Mouse (Mus musculus) adrenal gland, adult 2 months (tissue): ENCODE results near the gene Tpk1. TPM values are rescaled to one million over a fixed set of nuclear protein-coding genes. Genes with fewer than 3 reads are reported as not detected.
A peak's percentile ranks its signal among the peaks of the same experiment; 100 is the strongest.

Experiments used
- DNase-seq: peaks from one replicate; pipeline ENCODE4 v3.0.0; 2021
- polyA plus RNA-seq: library from polyadenylated mRNA; depleted of rRNA; stranded (reverse); fragments of >200 nt; gene quantifications from 2 replicates; pipeline ENCODE4 v1.2.3, GENCODE M21; 2012
- total RNA-seq, 2 experiments: library from RNA; stranded (reverse); gene quantifications; 2 replicates each; pipeline ENCODE4 v1.2.3; 2021

Gene Tpk1
- total and polyA plus RNA-seq, 3 experiments = 2.3 to 23.1 (median 8.4) TPM

DNA sequence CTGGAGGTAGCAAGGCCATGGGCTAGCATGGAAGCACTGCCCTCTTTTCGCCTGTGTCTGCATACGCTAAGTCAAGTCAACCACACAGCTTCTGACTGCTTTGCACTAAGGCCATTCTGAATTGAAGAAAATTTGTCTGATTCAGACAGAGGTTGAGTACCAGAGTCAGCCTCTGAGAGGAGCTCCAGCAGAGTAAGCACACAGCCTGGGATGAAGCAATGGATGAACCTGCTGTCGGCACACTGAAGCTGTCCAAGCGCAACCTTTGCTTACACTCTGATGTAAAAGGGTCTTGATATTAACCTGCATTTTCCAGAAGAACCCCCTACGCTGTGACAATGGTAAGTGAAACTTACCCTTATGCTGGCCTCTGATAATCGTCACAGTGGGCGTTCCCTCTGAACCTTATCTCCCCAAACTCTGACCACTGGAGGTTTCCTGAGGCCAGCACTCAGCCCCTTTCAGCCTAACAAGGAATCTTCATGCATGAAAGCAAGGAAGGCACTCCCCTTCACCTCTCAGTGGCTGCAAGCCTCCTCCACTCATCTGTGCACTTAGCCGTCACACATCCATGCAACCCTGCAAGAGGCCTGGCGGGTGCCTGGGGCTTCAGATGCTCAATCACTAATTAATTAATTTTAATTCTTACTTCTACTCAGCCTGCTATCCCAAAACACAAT, 311.4 kb downstream of the Tpk1 start:
- no peak for DNase-seq

DNA sequence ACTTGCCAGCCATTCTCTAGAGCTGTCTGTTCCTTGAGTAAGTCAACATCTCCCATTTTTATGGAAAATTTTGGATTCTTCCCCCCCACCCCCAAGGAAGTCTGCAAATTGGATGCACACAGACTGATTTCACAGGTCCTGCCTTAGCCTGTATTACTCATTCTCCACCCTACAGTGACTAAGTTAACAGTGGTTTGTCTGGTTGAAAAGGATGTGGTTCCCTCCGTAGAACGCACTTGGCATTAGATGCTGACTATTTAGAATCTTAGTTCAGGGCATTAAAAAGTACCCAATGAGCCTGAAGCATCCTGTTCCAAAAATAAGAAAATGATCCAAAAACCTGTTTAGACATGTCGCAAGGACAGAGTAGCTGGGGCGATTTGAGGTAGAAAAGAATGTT, 312.6 kb downstream of the Tpk1 start:
- no peak for DNase-seq

DNA sequence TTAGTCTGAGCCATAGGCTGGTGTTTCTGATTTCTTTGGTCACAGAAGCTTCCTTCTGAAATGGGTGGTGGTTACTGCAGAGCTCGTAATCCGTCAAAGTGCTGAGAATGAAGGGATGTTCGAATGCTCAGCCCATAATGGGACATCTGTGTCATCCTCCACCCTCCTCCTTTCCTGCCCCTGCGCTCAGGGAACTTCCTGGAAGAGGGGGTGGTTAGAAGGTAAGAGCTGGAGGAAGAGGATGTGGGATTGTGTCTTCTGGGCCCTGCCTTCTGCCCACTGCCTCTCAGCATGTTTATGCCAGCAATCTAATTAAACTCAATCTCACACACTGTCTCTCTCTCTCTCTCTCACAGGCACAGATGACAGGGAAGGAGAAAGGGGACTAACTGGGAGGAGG, 317.0 kb downstream of the Tpk1 start:
- DNase-seq = no peak

DNA sequence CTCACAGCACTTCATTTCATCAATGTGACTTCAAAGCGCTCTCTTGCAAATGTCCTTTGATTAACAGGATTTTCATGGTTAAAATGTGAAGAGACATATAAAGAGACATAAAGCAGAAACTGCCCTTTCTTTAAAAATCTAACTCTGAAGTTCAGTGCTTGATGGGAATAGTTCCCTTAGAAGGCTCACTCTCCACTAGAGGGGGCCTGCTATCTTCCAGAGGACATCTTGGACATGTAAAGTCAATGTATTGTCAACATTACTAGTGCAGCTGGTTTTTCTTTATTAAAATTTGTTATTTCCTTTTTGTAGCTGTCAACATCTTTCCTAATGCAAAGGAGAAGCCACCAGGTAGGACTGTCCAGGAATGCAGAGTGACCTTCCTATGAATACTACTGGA, 318.4 kb downstream of the Tpk1 start:
- DNase-seq = no peak

DNA sequence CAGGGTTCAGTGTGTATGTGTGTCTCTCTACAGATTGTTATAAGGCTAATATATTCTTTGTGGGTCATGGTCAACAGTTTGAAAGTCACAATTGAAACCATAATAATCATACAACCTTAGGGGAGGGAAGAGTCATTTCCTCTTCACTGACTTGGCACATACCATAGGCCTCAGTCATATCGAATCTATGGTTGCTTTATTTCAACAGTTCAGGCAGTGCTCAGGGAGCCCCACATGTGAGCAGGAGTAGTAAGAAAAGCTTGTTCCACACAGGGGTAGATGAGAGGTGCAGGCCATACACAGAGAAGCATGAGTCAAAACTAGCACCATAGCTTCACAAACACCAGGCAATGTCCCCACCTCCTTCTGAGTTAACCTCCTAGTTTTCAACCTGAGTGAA, 323.1 kb downstream of the Tpk1 start:
- DNase-seq = no peak

DNA sequence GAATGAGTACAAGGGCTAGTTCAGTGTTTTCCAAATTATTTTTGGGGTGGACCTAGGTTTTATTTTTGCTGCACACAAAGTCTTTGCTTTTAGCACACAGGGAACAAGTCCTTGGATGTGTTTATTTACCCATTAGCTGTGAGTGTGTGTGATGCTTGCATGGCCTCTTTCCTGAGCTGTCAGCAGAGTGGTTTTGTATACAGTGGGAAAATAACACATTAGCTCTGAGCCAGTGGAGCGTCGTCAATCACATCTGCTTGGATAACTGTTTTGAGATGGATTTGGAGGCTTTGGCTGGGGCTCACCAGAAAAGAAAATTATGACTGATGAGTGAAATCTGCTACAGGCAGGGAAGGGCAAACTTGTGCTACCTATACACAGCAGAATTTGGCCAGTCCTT, 323.7 kb downstream of the Tpk1 start:
- no peak for DNase-seq

DNA sequence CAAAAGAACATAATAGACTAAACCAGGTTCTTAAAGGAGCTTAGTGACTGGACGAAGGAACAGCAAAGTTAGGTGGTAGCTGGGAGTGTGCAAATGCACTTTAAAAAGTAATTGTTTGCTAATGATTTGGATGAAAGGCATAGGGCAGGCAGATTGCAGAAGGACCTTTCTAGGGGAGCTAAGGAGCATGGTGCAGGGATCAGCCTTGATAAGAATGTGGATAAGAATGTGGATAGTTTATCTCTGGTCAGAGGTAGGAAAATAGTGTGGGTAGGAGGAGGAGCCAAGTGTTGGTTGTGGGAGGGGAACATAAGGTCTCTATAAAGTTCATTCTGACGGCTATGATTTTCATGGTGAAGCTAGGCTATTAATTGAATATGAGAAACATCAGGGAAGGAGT, 327.3 kb downstream of the Tpk1 start:
- DNase-seq = no peak

DNA sequence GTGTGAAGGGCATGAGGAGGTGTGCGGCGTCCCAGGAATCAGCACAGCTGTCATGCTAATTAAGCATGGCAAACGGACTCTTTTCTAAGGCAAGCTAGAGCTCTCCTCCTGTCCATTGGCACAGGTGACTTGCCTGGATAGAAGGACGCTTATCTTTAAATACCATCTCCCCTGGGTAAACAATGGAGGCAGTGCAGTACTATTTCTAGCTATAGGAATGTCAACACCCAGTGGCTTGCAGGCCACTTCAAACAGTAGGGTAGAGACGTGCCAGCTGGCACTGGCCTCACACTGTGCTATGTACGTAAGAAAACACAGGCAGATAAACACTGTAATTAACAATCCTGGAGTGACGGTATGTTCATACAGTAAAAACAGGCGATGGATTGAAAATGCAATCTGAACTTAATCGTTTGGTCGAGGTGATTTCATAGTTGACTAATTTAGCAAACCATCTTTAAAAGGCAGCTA, 328.6 kb downstream of the Tpk1 start:
- DNase-seq = no peak

DNA sequence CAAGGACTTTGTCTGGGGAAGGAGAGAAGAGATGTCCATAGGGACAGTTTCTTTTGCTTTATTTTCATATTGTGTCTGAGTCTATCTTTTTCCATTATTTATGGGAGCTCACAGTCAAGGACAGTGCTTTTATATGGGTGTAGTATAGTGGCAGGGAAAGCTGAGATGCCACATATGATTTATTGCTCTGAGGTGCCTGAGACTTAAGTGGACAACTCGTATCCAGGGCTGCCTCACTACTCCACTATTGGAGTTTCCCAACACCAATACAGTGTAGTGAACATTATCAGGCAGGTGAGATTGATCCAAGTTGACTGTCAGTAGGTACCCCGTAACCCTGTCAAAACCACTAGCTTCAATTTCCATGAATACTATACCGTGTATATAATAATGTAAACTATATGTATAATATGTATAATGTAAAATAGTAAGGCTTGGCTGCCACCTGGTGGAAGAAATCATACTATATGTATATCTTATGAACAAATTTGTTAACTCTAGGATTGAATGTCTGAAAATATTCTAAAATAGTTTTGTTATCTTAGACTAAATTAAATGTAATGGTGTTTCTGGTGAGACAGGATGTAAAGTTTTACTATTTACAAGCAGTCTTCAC, 330.4 kb downstream of the Tpk1 start:
- DNase-seq = no peak

DNA sequence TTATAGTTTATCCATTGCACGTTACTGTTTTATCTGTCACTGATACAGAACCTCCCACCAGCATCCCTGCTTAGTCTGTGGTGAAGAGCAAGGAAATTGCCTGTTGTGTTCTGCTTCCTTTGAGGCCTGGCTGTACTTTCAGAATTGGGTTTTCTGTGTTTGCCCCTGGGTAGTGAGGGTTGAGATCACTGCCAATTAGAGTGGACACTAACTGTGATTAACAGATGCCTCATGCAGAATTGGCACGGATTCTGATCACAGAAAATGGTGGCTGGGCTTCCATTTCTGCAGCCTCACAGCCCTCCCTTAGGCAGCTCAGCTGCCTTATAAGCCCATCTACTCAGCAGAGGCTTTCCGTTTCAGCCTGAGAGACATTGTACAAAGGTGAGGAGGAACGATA, 332.6 kb downstream of the Tpk1 start:
- DNase-seq = no peak

DNA sequence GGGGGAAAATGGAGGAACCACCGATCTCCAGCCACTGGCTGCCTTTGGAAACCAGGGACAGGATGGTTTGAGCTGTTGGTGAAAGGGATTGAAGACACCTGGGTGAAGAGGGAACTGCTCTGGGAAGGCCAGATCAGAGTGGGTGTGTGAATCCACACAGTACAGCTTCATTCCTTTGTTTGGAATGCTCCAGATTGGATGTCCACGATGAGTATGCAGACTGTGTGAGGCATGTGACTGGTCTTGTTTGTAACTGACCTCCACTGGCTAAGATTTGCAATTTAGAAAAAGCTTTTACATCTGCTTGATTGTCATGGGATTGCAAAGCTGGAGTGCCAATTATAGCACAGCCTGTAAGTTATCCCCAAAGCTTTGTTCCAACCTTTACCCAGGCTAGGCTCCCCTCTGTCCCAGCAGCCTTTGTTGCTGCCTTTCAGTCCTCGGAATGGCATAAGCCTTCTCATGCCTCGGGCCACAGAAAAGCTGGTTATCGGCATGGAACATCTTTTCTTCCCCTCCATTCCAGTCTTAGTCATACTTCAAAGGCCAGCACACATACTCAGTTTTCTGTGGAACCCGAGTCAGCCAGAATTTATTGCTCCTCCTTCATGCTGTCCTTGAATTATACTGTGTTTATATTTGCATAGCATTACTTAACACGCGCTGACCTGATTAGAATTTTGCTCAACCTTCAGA, 353.0 kb downstream of the Tpk1 start:
- DNase-seq = no peak

DNA sequence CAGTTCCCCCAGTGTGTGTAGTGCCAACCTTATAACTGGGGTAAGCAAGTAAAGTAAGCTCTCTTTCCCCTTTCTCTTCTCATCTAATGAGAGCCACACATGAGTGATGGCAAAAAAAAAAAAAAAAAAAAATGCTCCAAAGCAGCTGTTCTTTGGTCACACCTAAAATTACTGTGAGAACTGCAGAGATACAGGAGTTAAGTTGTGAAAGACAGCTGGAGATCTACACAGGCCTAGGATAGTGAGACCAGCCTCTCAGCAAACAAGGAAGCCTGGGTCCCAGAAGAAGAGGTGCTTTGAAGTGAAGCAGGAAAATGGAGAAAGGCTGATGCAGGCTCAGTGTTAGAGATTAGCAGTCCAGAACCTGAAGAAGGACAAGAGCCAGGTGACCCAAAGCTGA, 353.5 kb downstream of the Tpk1 start:
- no peak for DNase-seq

DNA sequence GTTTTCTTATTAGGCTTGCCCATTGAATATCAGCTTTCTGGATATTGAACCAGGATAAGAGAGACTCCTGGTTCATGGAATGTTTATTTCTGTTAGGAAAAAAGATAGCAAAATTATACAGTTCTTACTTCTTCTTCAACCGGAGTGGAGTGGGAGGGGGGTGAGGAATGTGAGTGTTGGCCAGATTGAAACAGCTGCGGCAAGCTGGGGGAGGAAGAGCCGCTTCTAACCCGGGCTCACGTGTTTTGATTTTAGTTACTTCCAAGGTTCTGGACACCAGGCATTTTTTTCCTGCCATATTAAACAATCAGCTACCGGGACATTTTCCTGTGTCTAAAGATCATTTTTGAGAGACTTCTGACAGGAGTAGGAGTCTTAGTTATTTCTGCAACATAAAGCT, 356.0 kb downstream of the Tpk1 start:
- no peak for DNase-seq

DNA sequence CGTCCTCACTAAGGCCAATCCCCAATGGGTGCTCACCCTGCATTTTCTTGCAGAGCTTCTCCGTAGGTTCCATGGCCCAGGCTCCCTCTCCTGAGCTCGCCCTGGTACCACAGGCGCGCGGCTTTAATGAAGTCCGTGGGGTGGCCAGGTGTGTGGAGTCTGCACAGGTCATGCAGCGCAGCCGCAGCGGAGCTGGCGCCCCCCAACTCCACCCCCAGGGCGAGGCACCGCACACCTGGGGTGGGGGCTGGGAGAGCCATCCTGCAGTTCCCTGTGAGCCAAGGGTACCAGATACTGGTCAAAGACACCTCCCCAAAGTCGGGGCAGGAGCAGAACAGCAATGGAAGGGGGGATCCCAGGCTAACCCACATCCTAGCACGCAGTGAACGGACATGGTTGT, 356.6 kb downstream of the Tpk1 start, which contains the start of gene Nobox:
Gene Nobox (minus strand): TSS at position 101 of the 400 bp plus-strand sequence.
- DNase-seq = no peak

DNA sequence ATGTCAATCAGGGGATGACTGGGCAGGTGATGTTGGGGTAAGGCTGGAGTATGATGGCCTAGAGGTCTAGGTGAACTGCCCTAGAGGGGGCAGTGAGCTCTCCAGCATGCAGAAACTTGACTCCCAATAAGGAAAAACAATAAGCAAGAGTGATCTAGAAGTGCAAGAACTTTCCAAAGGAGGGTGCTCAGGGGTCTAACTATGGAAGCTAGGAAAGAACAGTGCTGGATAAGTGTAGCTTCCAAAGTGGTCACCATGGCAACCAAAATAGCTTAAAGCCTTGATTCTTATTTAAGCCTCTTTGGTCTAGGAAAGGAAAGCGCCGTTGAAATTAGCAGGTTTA, 368.6 kb downstream of the Tpk1 start:
- no peak for DNase-seq

DNA sequence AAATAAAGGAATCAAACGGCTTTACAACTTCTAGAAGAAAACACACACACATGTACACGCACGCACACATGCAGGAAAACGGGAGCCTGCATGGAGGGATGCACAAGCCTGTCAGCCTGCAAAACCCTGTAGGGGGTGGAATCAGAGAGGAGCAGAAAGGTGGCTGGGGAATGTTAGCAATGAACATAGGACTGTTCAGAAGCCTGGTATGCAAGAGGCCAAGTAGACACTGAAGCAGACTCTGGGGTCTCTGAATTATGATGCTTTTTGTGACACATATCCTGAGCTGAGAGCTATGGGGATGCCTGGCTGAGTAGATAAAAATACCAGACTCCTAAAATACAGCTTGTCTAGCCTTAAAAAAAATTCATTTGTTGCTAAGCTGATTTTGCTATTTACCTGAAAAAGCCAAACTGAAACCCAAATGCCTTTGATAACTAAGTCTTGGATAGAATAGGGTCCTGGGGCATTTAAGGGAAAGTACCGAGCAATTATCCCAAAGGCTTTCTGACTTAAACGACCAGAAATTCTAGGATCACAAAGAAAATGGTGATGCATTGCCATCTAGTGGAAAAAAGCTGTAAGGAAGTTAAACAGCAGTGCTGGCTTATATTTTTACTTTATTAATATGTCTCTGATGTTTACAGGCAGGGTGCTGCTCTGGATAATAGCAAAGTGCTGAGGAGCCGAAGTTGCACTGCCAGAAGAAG, 369.1 kb downstream of the Tpk1 start:
- peak; percentile 15 for DNase-seq

DNA sequence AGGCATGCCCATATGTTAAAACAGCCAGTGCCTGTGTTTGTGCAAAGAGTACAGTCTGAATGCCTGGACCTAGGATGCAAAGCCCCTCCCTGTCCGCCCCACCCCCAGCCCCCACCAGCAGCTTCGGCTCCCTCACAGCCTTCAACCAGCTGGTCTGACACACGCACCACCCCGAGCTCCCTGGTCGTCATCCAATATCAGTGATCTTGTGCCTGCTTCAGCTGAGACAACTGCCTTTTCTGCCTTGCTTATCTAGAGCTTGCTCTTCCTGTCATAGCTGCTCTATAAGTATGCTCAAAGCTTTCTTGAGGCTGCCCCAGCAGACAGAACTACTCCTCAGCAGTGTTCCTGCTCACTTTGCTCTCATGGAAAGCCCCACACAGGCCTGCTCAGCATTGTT, 370.2 kb downstream of the Tpk1 start:
- DNase-seq = no peak
